Mouse (Mus musculus) liver, adult 2 months (tissue): ENCODE data around the gene Cntfr.

ENCODE experiments used
- CTCF ChIP-seq: fragments of 200-500 bp; IDR thresholded peaks from 2 replicates; pipeline ENCODE4 v1.5.1; 2011; ENCODE audit warnings: low read depth, low read length, control low read depth
- POLR2A ChIP-seq: fragments of 200-500 bp; IDR thresholded peaks from 2 replicates; pipeline ENCODE4 v1.6.1; 2011; ENCODE audit warnings: low read length, control low read depth; ENCODE audit not compliant: insufficient read depth; ENCODE audit errors: extremely low read depth

GRCm38 (mm10) chr4:41638186-41638731, 58.6 kb downstream of the Cntfr start:
- TF ChIP-seq CTCF, result no peak
- no peak for TF ChIP-seq POLR2A
